ENCODE assay signal across 8 mouse cellular contexts in the genomic region with DNA sequence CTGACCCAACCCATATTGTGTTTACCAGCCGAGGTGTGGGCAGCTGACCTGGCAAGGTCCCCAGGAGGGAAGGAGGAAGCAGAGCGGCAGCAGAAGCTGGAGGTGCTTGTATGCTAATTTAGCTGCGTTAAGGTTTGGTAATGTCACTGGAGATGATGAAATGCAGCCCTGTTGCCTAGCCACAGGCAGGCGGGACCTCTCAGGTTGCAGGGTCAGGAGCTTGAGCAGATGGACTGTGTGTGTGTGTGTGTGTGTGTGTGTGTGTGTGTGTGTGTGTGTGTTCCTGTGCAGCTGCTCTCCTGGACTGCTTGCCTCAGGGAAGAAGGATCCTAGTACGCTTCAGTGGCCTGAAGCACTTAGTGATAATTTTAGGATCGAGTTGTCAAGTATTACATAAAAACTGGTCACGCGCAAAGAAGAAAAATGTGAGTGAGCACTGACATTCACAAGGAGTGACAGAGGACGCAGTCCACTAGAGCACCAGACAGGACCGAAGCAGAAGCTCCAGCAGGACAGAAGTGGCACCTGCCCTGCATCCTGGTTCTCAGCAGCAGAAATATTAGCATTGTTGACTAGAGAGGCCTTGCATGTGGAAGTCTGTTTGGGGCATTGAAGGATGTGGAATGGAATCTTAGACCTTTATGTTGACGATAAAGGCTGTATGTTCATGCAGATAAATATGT. TPM values are rescaled to one million over a fixed set of nuclear protein-coding genes. Genes with fewer than 3 reads are reported as not detected.
DNase-seq lines count a peak whose midpoint lies in the region; ATAC-seq lines count a peak whose summit lies in the region.

No protein-coding gene starts in this region.

- DNase-seq in ovary, adult 18-20 months (ENCODE audit: low spot score): peak; percentile 25
- no peak for DNase-seq in ovary, postnatal 10 days (ENCODE audit: low spot score)
- DNase-seq in cerebellum, postnatal 36 days: peak; percentile 60 to 68
- no peak for DNase-seq in layer of hippocampus, postnatal 25 days (ENCODE audit: extremely low spot score in 1 of 2, low spot score in 1 of 2)
- no peak for DNase-seq in layer of hippocampus, adult 9-11 months

- H3K4me2 ChIP-seq in heart, embryonic 16.5 days (ENCODE audit: low read depth, low read length): peak overlapping the region; percentile 25; the same call in 1 of the 2 replicates
- H3K4me2 ChIP-seq in limb, embryonic 12.5 days: peak overlapping the region; percentile 6
- peak overlapping the region; percentile 12; the same call in 1 of the 2 replicates for H3K4me2 ChIP-seq in midbrain, embryonic 12.5 days (replicated peaks)

- no peaks in the 10 kb centered on the region for H3K36me3 ChIP-seq in heart, embryonic 16.5 days (ENCODE audit: control insufficient read depth, insufficient read depth)
- H3K36me3 ChIP-seq in limb, embryonic 12.5 days: no peaks in the 10 kb centered on the region
- no peaks in the 10 kb centered on the region for H3K36me3 ChIP-seq in midbrain, embryonic 12.5 days

- H3K4me3 ChIP-seq in heart, embryonic 16.5 days (ENCODE audit: low read length): no peak overlapping the region
- no peak overlapping the region for H3K4me3 ChIP-seq in limb, embryonic 12.5 days (replicated peaks)
- H3K4me3 ChIP-seq in midbrain, embryonic 12.5 days: no peak overlapping the region

- peaks cover 7% of the 10 kb centered on the region; the same call in 1 of the 2 replicates for H3K4me1 ChIP-seq in heart, embryonic 16.5 days (ENCODE audit: control insufficient read depth, insufficient read depth, low read length)
- peaks cover 24% of the 10 kb centered on the region for H3K4me1 ChIP-seq in limb, embryonic 12.5 days (replicated peaks)
- peaks cover 14% of the 10 kb centered on the region for H3K4me1 ChIP-seq in midbrain, embryonic 12.5 days

- ATAC-seq in heart, embryonic 16.5 days (replicated peaks; ENCODE audit: extremely low read depth, insufficient read depth, low FRiP score): no peak; the same call in 1 of the 2 replicates
- ATAC-seq in limb, embryonic 12.5 days (ENCODE audit: insufficient number of reproducible peaks, insufficient read depth, low FRiP score, low TSS enrichment, low read depth): peak; percentile 86
- ATAC-seq in midbrain, embryonic 12.5 days (ENCODE audit: low FRiP score, low read depth): peak; percentile 86

- no peak overlapping the region for H3K9ac ChIP-seq in heart, embryonic 16.5 days (ENCODE audit: low read length)
- H3K9ac ChIP-seq in limb, embryonic 12.5 days (replicated peaks): no peak overlapping the region
- H3K9ac ChIP-seq in midbrain, embryonic 12.5 days (replicated peaks): no peak overlapping the region

- H3K27ac ChIP-seq in heart, embryonic 16.5 days (ENCODE audit: low read length): no peak overlapping the region
- H3K27ac ChIP-seq in limb, embryonic 12.5 days: peak overlapping the region; percentile 76; the same call in 1 of the 2 replicates
- H3K27ac ChIP-seq in midbrain, embryonic 12.5 days (replicated peaks): peak overlapping the region; percentile 52; the same call in 1 of the 2 replicates

- no peaks in the 10 kb centered on the region for H3K27me3 ChIP-seq in heart, embryonic 16.5 days (ENCODE audit: control insufficient read depth, insufficient read depth, low read length)
- no peaks in the 10 kb centered on the region for H3K27me3 ChIP-seq in limb, embryonic 12.5 days
- H3K27me3 ChIP-seq in midbrain, embryonic 12.5 days: no peaks in the 10 kb centered on the region

- H3K9me3 ChIP-seq in heart, embryonic 16.5 days (replicated peaks; ENCODE audit: control insufficient read depth, low read length): no peaks in the 10 kb centered on the region
- H3K9me3 ChIP-seq in limb, embryonic 12.5 days: no peaks in the 10 kb centered on the region
- no peaks in the 10 kb centered on the region for H3K9me3 ChIP-seq in midbrain, embryonic 12.5 days

- WGBS in heart, embryonic 16.5 days: 32% methylated on average over 11 of the region's 11 CpGs
- 41% methylated on average over 11 of the region's 11 CpGs for WGBS in limb, embryonic 12.5 days
- 56% methylated on average over 11 of the region's 11 CpGs for WGBS in midbrain, embryonic 12.5 days

RNA-seq across cellular contexts. Expression of gene Gm17509, which starts 14.8 kb away (rescaled TPM):
- 0.12 TPM in 1 of 2 replicates, not detected in the other for polyA plus RNA-seq in heart, embryonic 16.5 days (2015; fragmentation: Nextera tagmentation; extraction: Ambion mirVana)
- 0.31 and 0.36 TPM in 2 replicates for polyA plus RNA-seq in limb, embryonic 12.5 days (2016; fragmentation: Nextera tagmentation; extraction: Ambion mirVana)
- 0.85 and 1.3 TPM in 2 replicates for polyA plus RNA-seq in midbrain, embryonic 12.5 days (2016; fragmentation: Nextera tagmentation; extraction: Ambion mirVana)
- total RNA-seq in layer of hippocampus, postnatal 25 days (2021): 1 to 10 TPM in 1 of 2 experiments, under 1 TPM in 1; 0.94 to 2.1 TPM

RNA-seq across cellular contexts. Expression of gene Emb, which starts 27.3 kb away (rescaled TPM):
- 8.4 and 16.0 TPM in 2 replicates for polyA plus RNA-seq in heart, embryonic 16.5 days (2015; fragmentation: Nextera tagmentation; extraction: Ambion mirVana)
- polyA plus RNA-seq in limb, embryonic 12.5 days (2016; fragmentation: Nextera tagmentation; extraction: Ambion mirVana): 22.5 and 25.7 TPM in 2 replicates
- polyA plus RNA-seq in midbrain, embryonic 12.5 days (2016; fragmentation: Nextera tagmentation; extraction: Ambion mirVana): 23.4 and 28.4 TPM in 2 replicates
- 10 to 100 TPM; 29.8 to 31.2 TPM for total RNA-seq in layer of hippocampus, postnatal 25 days (2021)

Comparison
In these comparisons a context has a peak if more than half of its experiments do, and no peak if none do; other contexts are left out.
1. DNase-seq: peak in ovary, adult 18-20 months (single experiment) and cerebellum, postnatal 36 days (2 of 2); none in ovary, postnatal 10 days (single experiment), layer of hippocampus, postnatal 25 days (0 of 2) and layer of hippocampus, adult 9-11 months (single experiment).
2. Peak in every context shown above with its lines, with median percentiles within 50 percentile points of each other: H3K4me2 ChIP-seq.